Mouse (Mus musculus) kidney, embryonic 15.5 days (tissue): ENCODE data around the gene Tlcd1. TPM values are rescaled to one million over a fixed set of nuclear protein-coding genes. Genes with fewer than 3 reads are reported as not detected.

ENCODE experiments used
- ATAC-seq: fragments of 200-750 bp; cut with Nextera tagmentation; replicated peaks from 2 replicates; pipeline ENCODE4 v1.8.0; 2017; ENCODE audit warnings: moderate TSS enrichment; ENCODE audit not compliant: low FRiP score
- H3K27ac ChIP-seq: fragments of 300-500 bp; sonication (generic); 2 replicates; pipeline ENCODE4 v1.5.1; 2015; ENCODE audit warnings: mild to moderate bottlenecking, inconsistent platforms
- H3K27me3 ChIP-seq: fragments of 300-500 bp; sonication (generic); 2 replicates; pipeline ENCODE4 v1.6.1; 2015; ENCODE audit warnings: inconsistent platforms
- H3K36me3 ChIP-seq: fragments of 300-500 bp; sonication (generic); 2 replicates; pipeline ENCODE4 v1.6.1; 2015; ENCODE audit warnings: inconsistent platforms
- H3K4me1 ChIP-seq: fragments of 300-500 bp; sonication (generic); 2 replicates; pipeline ENCODE4 v1.6.1; 2015; ENCODE audit warnings: inconsistent platforms
- H3K4me2 ChIP-seq: fragments of 300-500 bp; sonication (generic); 2 replicates; pipeline ENCODE4 v1.6.1; 2015; ENCODE audit warnings: moderate library complexity, mild to moderate bottlenecking, inconsistent platforms
- H3K4me3 ChIP-seq: fragments of 300-500 bp; sonication (generic); replicated peaks from 2 replicates; pipeline ENCODE4 v1.5.1; 2015; ENCODE audit warnings: mild to moderate bottlenecking, inconsistent platforms
- H3K9ac ChIP-seq: fragments of 300-500 bp; sonication (generic); 2 replicates; pipeline ENCODE4 v1.6.1; 2015; ENCODE audit warnings: mild to moderate bottlenecking, inconsistent platforms
- H3K9me3 ChIP-seq: fragments of 300-500 bp; sonication (generic); replicated peaks from 2 replicates; pipeline ENCODE4 v1.6.1; 2016; ENCODE audit warnings: inconsistent platforms
- WGBS: fragments of 180-500 bp; shearing (Covaris S2); methylation state at CpG from one replicate; pipeline ENCODE4 v1.1.7; 2015; ENCODE audit warnings: mixed read lengths; 5-methylcytosine and 5-hydroxymethylcytosine counted together
- microRNA-seq: library from miRNA; unstranded; fragments of <30 nt; microRNA quantifications from one replicate; pipeline ENCODE4, GENCODE M21; 2016
- polyA plus RNA-seq: library from polyadenylated mRNA; unstranded; fragments of >200 nt; fragmentation: Nextera tagmentation; extraction: Ambion mirVana; gene quantifications from 2 replicates; pipeline ENCODE4 v1.2.1, GENCODE M21; 2015

Tlcd1 gene
- polyA plus RNA-seq, 1 experiment from 2014 or later: 31.8 TPM

- H3K4me1 ChIP-seq: no peaks in the 10 kb centered on the region
- 95% methylated on average over 14 of the region's 14 CpGs for WGBS
- H3K9me3 ChIP-seq: no peaks in the 10 kb centered on the region
- no peak overlapping the region for H3K27ac ChIP-seq
- ATAC-seq: no peak
- no peak overlapping the region for H3K4me2 ChIP-seq
- H3K27me3 ChIP-seq: no peaks in the 10 kb centered on the region
- no peak overlapping the region for H3K4me3 ChIP-seq
- H3K9ac ChIP-seq: no peak overlapping the region
- H3K36me3 ChIP-seq: peaks cover 100% of the 10 kb centered on the region
These were observed 36.7 kb downstream of the Tlcd1 start for GRCm38 (mm10) chr11:78213086-78213817.

GRCm38 (mm10) chr11:78215709-78216317, 39.3 kb downstream of the Tlcd1 start:
- Histone ChIP-seq H3K36me3 (peaks cover 99% of the 10 kb centered on the region), H3K9me3 (no peaks in the 10 kb centered on the region), H3K4me3 (no peak overlapping the region), H3K4me1 (no peaks in the 10 kb centered on the region), H3K9ac (no peak overlapping the region), H3K27me3 (no peaks in the 10 kb centered on the region), H3K4me2 (no peak overlapping the region), H3K27ac (no peak overlapping the region)
- no peak for ATAC-seq
- 80% methylated on average over 11 of the region's 11 CpGs for WGBS

DNA sequence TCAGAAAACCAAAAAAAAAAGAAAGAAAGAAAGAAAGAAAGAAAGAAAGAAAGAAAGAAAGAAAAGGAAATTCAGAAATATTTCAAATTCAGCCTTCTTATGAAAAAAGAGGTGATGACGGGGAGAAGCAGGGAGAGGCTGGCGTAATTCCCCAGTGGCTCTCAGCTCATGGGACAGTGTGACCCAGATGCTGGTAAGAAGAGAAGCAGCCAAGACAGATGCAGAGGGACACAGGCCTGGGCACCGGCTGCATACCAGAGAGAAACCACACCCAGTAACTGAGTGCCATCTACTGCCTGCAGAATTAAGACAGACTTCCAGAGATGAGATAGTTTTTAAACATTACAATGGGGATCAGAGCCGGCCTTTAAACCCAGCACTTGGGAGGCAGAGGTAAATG, 47.1 kb downstream of the Tlcd1 start:
- Histone ChIP-seq H3K9me3 (no peaks in the 10 kb centered on the region), H3K36me3 (peaks cover 98% of the 10 kb centered on the region), H3K27ac (no peak overlapping the region), H3K4me1 (no peaks in the 10 kb centered on the region), H3K4me3 (no peak overlapping the region), H3K4me2 (no peak overlapping the region), H3K27me3 (no peaks in the 10 kb centered on the region), H3K9ac (no peak overlapping the region)
- ATAC-seq: no peak
- 95% methylated on average over 4 of the region's 4 CpGs for WGBS

Small RNAs within 50 kb of the gene (microRNA-seq; reads per million reads assigned to microRNA genes)
- not detected for gene Mir7653

Other genes starting within 250 kb of the Tlcd1 start
- 0.44 TPM in 1 of 2 replicates, not detected in the other for gene Sez6, start 245.9 kb upstream of the Tlcd1 start, polyA plus RNA-seq
- 15.0 and 20.5 TPM in 2 replicates for gene Phf12, start 194.0 kb upstream of the Tlcd1 start, polyA plus RNA-seq
- gene Dhrs13, start 144.4 kb upstream of the Tlcd1 start, polyA plus RNA-seq: 16.6 and 18.3 TPM in 2 replicates
- gene Flot2, start 138.8 kb upstream of the Tlcd1 start, polyA plus RNA-seq: 46.1 and 53.2 TPM in 2 replicates
- 34.2 and 38.4 TPM in 2 replicates for gene Eral1, start 96.3 kb upstream of the Tlcd1 start, polyA plus RNA-seq
- 14.5 and 18.2 TPM in 2 replicates for gene Fam222b, start 82.1 kb upstream of the Tlcd1 start, polyA plus RNA-seq
- 94.2 and 99.5 TPM in 2 replicates for gene Traf4, start 11.1 kb upstream of the Tlcd1 start, polyA plus RNA-seq
- 21.1 and 25.0 TPM in 2 replicates for gene Nek8, start within 50 bp of the Tlcd1 start, polyA plus RNA-seq
- 1,327 and 1,492 TPM in 2 replicates for gene Rpl23a, start 6.9 kb downstream of the Tlcd1 start, polyA plus RNA-seq
- gene Rab34, start 11.7 kb downstream of the Tlcd1 start, polyA plus RNA-seq: 113 and 132 TPM in 2 replicates
- gene Proca1, start 16.7 kb downstream of the Tlcd1 start, polyA plus RNA-seq: 3.1 and 4.3 TPM in 2 replicates
- gene Sdf2, start 69.0 kb downstream of the Tlcd1 start, polyA plus RNA-seq: 78.6 and 84.5 TPM in 2 replicates
- 27.3 and 29.4 TPM in 2 replicates for gene Supt6, start 69.3 kb downstream of the Tlcd1 start, polyA plus RNA-seq
- gene 2610507B11Rik, start 85.0 kb downstream of the Tlcd1 start, polyA plus RNA-seq: 76.0 and 81.8 TPM in 2 replicates
- 0.32 and 0.43 TPM in 2 replicates for gene BC030499, start 114.1 kb downstream of the Tlcd1 start, polyA plus RNA-seq
- gene Spag5, start 124.8 kb downstream of the Tlcd1 start, polyA plus RNA-seq: 43.3 and 47.4 TPM in 2 replicates
- gene Aldoc, start 146.3 kb downstream of the Tlcd1 start, polyA plus RNA-seq: 6.0 and 6.4 TPM in 2 replicates
- gene Pigs, start 151.7 kb downstream of the Tlcd1 start, polyA plus RNA-seq: 77.5 and 86.2 TPM in 2 replicates
- gene Unc119, start 166.8 kb downstream of the Tlcd1 start, polyA plus RNA-seq: 40.2 and 44.9 TPM in 2 replicates
- 0.10 TPM in 1 of 2 replicates, not detected in the other for gene Foxn1, start 209.8 kb downstream of the Tlcd1 start, polyA plus RNA-seq
- 1.1 and 1.2 TPM in 2 replicates for gene Slc13a2, start 245.5 kb downstream of the Tlcd1 start, polyA plus RNA-seq